Mouse (Mus musculus): ENCODE data around the gene Dcaf12l2. TPM values are rescaled to one million over a fixed set of nuclear protein-coding genes. Genes with fewer than 3 reads are reported as not detected.

The Dcaf12l2 gene
- not detected in 2 replicates for total RNA-seq (2015; ENCODE audit: low replicate concordance)
- not detected in 2 replicates for total RNA-seq (2017; ENCODE audit: low replicate concordance)

- no peak for ATAC-seq (replicated peaks; ENCODE audit: low FRiP score, poor library complexity, severe bottlenecking)
Observed at GRCm38 (mm10) chrX:44367646-44368521, at the start of gene Dcaf12l2. Gene Dcaf12l2, minus strand, starts transcription at chrX:44368342.

DNA sequence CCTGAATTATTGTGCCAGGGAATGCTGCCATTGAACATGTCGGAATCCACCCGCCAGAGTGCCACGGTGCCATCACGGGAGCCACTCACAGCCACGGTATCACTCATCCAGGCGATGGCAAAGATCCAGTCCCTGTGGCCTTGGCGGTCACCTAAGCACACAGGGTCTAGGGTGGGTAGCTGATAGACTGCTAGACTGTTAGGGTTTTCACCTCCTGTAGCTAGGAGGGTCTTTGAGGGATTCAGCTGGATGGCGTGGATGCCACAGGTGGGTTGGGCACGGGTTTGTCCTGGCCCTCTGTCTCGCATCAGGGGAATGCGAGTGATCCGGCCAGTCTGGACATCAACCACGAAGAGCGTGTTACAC lies 879 bp downstream of the Dcaf12l2 start:
- ATAC-seq (replicated peaks; ENCODE audit: low FRiP score, poor library complexity, severe bottlenecking), result no peak
